Mouse (Mus musculus) adrenal gland (tissue): ENCODE results near the gene Kif6.

Source experiments
- intact Hi-C: fragments of 180-260 bp; cut with DNase I; formaldehyde crosslinking; loops from one replicate; pipeline ENCODE4 v1.15.1; 2025
- long read RNA-seq, 2 experiments: library from polyadenylated mRNA; unstranded; transcript quantifications; one replicate each; pipeline ENCODE4 v2.0.0; 2020; ENCODE audit warnings: borderline replicate concordance in 1 of 2; ENCODE audit not compliant: insufficient replicate concordance in 1 of 2

The Kif6 gene
- long read RNA-seq, experiment 1, partial matches to known transcripts = 0 of 1 reads
- long read RNA-seq, experiment 1, other reads (novel, unspliced or antisense) = 1 of 1 reads
- long read RNA-seq, experiment 2, partial matches to known transcripts = 1 of 1 reads
- long read RNA-seq, experiment 2, other reads (novel, unspliced or antisense) = 0 of 1 reads

- intact Hi-C loops = no loop called here
Observed at GRCm38 (mm10) chr17:49614577-49615235, at the start of gene Kif6. Gene Kif6 (plus strand): TSS chr17:49615136.

- intact Hi-C loops = no loop called here
Observed at GRCm38 (mm10) chr17:49568717-49569116, 46.2 kb upstream of the Kif6 start.

GRCm38 (mm10) chr17:49577321-49577720 lies 37.6 kb upstream of the Kif6 start:
- intact Hi-C loops = no loop called here

GRCm38 (mm10) chr17:49582471-49582870 lies 32.5 kb upstream of the Kif6 start:
- intact Hi-C loops = no loop called here

GRCm38 (mm10) chr17:49590051-49590450 lies 24.9 kb upstream of the Kif6 start:
- intact Hi-C loops = no loop called here

GRCm38 (mm10) chr17:49605397-49605796 lies 9.5 kb upstream of the Kif6 start:
- intact Hi-C loops = loop anchor here (5.0 kb wide), 1 partner anchor 138 kb away; no protein-coding TSS in a partner anchor

- intact Hi-C loops = loop anchor here (5.0 kb wide), 1 partner anchor 140 kb away; no protein-coding TSS in a partner anchor
Observed at GRCm38 (mm10) chr17:49607351-49608027, 7.4 kb upstream of the Kif6 start.

GRCm38 (mm10) chr17:49610296-49610695 lies 4.6 kb upstream of the Kif6 start:
- intact Hi-C loops = no loop called here

GRCm38 (mm10) chr17:49615241-49615651 lies 310 bp downstream of the Kif6 start:
- intact Hi-C loops = no loop called here

- intact Hi-C loops = no loop called here
Observed at GRCm38 (mm10) chr17:49624572-49624971, 9.6 kb downstream of the Kif6 start.

- intact Hi-C loops = no loop called here
Observed at GRCm38 (mm10) chr17:49627011-49627794, 12.3 kb downstream of the Kif6 start.

GRCm38 (mm10) chr17:49628875-49629274 lies 13.9 kb downstream of the Kif6 start:
- intact Hi-C loops = no loop called here

- intact Hi-C loops = no loop called here
Observed at GRCm38 (mm10) chr17:49633041-49633440, 18.1 kb downstream of the Kif6 start.

GRCm38 (mm10) chr17:49641903-49642302 lies 27.0 kb downstream of the Kif6 start:
- intact Hi-C loops = no loop called here

GRCm38 (mm10) chr17:49642336-49642735 lies 27.4 kb downstream of the Kif6 start:
- intact Hi-C loops = no loop called here

GRCm38 (mm10) chr17:49642889-49643490 lies 28.1 kb downstream of the Kif6 start:
- intact Hi-C loops = no loop called here

GRCm38 (mm10) chr17:49646267-49646666 lies 31.3 kb downstream of the Kif6 start:
- intact Hi-C loops = no loop called here

GRCm38 (mm10) chr17:49648970-49649369 lies 34.0 kb downstream of the Kif6 start:
- intact Hi-C loops = no loop called here

GRCm38 (mm10) chr17:49649394-49649793 lies 34.5 kb downstream of the Kif6 start:
- intact Hi-C loops = no loop called here

GRCm38 (mm10) chr17:49650366-49650765 lies 35.4 kb downstream of the Kif6 start:
- intact Hi-C loops = no loop called here

GRCm38 (mm10) chr17:49652357-49652756 lies 37.4 kb downstream of the Kif6 start:
- intact Hi-C loops = no loop called here
